Mouse (Mus musculus) CH12.LX (cell line): ENCODE measurements around the gene Mgat5. TPM values are rescaled to one million over a fixed set of nuclear protein-coding genes. Genes with fewer than 3 reads are reported as not detected.

ENCODE experiments used
- DNase-seq: peaks from one replicate; pipeline ENCODE4 v3.0.0-alpha.2; 2013; ENCODE audit errors: extremely low read depth
- H3K27ac ChIP-seq: 2 replicates; pipeline ENCODE4 v1.5.1; 2012; ENCODE audit warnings: low read depth, mild to moderate bottlenecking, control low read depth, moderate library complexity; ENCODE audit not compliant: insufficient read depth
- H3K27me3 ChIP-seq: replicated peaks from 2 replicates; pipeline ENCODE3; 2012; ENCODE audit warnings: inconsistent platforms
- H3K36me3 ChIP-seq, 2 experiments: replicated peaks in 1 of 2; 2 replicates each; pipeline versions ENCODE3 to v1.6.1; 2012; ENCODE audit warnings: inconsistent platforms in 1 of 2, low read length in 1 of 2, mild to moderate bottlenecking in 1 of 2, mixed read lengths in 1 of 2, moderate library complexity in 1 of 2; ENCODE audit not compliant: control insufficient read depth in 1 of 2, insufficient read depth in 1 of 2
- H3K4me1 ChIP-seq, 2 experiments: 2 replicates each; pipeline ENCODE4 v1.6.1; 2012; ENCODE audit warnings: inconsistent platforms in 1 of 2, moderate library complexity in 1 of 2; ENCODE audit not compliant: insufficient read depth in 2 of 2, control insufficient read depth in 1 of 2
- H3K4me2 ChIP-seq: 2 replicates; pipeline ENCODE4 v1.6.1; 2012; ENCODE audit warnings: low read depth, mild to moderate bottlenecking, control low read depth; ENCODE audit not compliant: poor library complexity, insufficient read depth, severe bottlenecking
- H3K4me3 ChIP-seq, 3 experiments: fragments of 150-350 bp in 1 of 3; sonication (generic) in 1 of 3; replicated peaks in 1 of 3; 2 replicates each; pipeline versions ENCODE3 to v1.5.1; 2011 to 2012; ENCODE audit warnings: low read depth in 2 of 3, low read length in 2 of 3, mild to moderate bottlenecking in 2 of 3, moderate library complexity in 2 of 3, control low read depth in 1 of 3, improper control_type of control experiment in 1 of 3, inconsistent platforms in 1 of 3, mixed read lengths in 1 of 3; ENCODE audit not compliant: poor library complexity in 1 of 3
- H3K79me2 ChIP-seq: replicated peaks from 2 replicates; pipeline ENCODE4 v1.6.1; 2012; ENCODE audit warnings: mild to moderate bottlenecking, moderate library complexity; ENCODE audit not compliant: control insufficient read depth, poor library complexity, insufficient read depth, severe bottlenecking; ENCODE audit errors: extremely low read depth
- H3K9ac ChIP-seq: 2 replicates; pipeline ENCODE4 v1.6.1; 2012; ENCODE audit warnings: low read depth, mild to moderate bottlenecking, control low read depth, moderate library complexity; ENCODE audit not compliant: insufficient read depth
- H3K9me3 ChIP-seq: replicated peaks from 2 replicates; pipeline ENCODE3; 2012; ENCODE audit warnings: low read length, inconsistent platforms, mixed read lengths
- BHLHE40 ChIP-seq: IDR thresholded peaks from 2 replicates; pipeline ENCODE4 v1.6.1; 2011; ENCODE audit warnings: mild to moderate bottlenecking, low read depth, low read length, improper control_type of control experiment
- CHD1 ChIP-seq: IDR thresholded peaks from 2 replicates; pipeline ENCODE4 v1.6.1; 2012; ENCODE audit warnings: low read depth, low read length, improper control_type of control experiment, inconsistent platforms
- ETS1 ChIP-seq: conservative IDR thresholded peaks from 2 replicates; pipeline ENCODE4 v1.6.1; 2012; ENCODE audit warnings: low read depth, mild to moderate bottlenecking, inconsistent platforms, low read length, improper control_type of control experiment, moderate library complexity
- HCFC1 ChIP-seq: IDR thresholded peaks from 2 replicates; pipeline ENCODE4 v1.6.1; 2012; ENCODE audit warnings: low read depth, mild to moderate bottlenecking, inconsistent platforms, low read length, improper control_type of control experiment
- MXI1 ChIP-seq: IDR thresholded peaks from 2 replicates; pipeline ENCODE4 v1.6.1; 2011; ENCODE audit warnings: mild to moderate bottlenecking, low read depth, low read length, improper control_type of control experiment
- MYC ChIP-seq: IDR thresholded peaks from 2 replicates; pipeline ENCODE4 v1.6.1; 2011; ENCODE audit warnings: low read depth, mild to moderate bottlenecking, improper control_type of control experiment, low read length
- NELFE ChIP-seq: IDR thresholded peaks from 2 replicates; pipeline ENCODE4 v1.6.1; 2011; ENCODE audit warnings: low read depth, low read length, improper control_type of control experiment
- PAX5 ChIP-seq: IDR thresholded peaks from 2 replicates; pipeline ENCODE4 v1.6.1; 2012; ENCODE audit warnings: low read length, inconsistent platforms, mixed read lengths
- POLR2A ChIP-seq: IDR thresholded peaks from 2 replicates; pipeline ENCODE4 v1.6.1; 2011; ENCODE audit warnings: low read depth, mild to moderate bottlenecking, improper control_type of control experiment, low read length
- TBP ChIP-seq: conservative IDR thresholded peaks from 2 replicates; pipeline ENCODE4 v1.6.1; 2011; ENCODE audit warnings: low read depth, low read length, improper control_type of control experiment
- TCF12 ChIP-seq: IDR thresholded peaks from 2 replicates; pipeline ENCODE4 v1.6.1; 2014; ENCODE audit warnings: low read depth, mild to moderate bottlenecking, inconsistent platforms, low read length, improper control_type of control experiment
- UBTF ChIP-seq: IDR thresholded peaks from 2 replicates; pipeline ENCODE4 v1.6.1; 2012; ENCODE audit warnings: low read depth, mild to moderate bottlenecking, inconsistent platforms, low read length, improper control_type of control experiment, moderate library complexity
- ZC3H11A ChIP-seq: IDR thresholded peaks from 2 replicates; pipeline ENCODE4 v1.6.1; 2012; ENCODE audit warnings: low read depth, mild to moderate bottlenecking, inconsistent platforms, low read length, improper control_type of control experiment
- ZKSCAN1 ChIP-seq: IDR thresholded peaks from 2 replicates; pipeline ENCODE4 v1.6.1; 2012; ENCODE audit warnings: low read depth, inconsistent platforms, low read length, improper control_type of control experiment, borderline replicate concordance
- ZNF384 ChIP-seq: IDR thresholded peaks from 2 replicates; pipeline ENCODE4 v1.6.1; 2012; ENCODE audit warnings: low read depth, low read length, improper control_type of control experiment, inconsistent platforms
- dilution Hi-C: fragments of 300-500 bp; cut with MboI; formaldehyde crosslinking; loops from 2 replicates; pipeline ENCODE4 v1.14.3; 2020; ENCODE audit warnings: low sequenced_read_pairs; ENCODE audit not compliant: extremely low pct_unique_long_range_greater_than_20kb, extremely low pct_ligation_motif_present
- in situ Hi-C: fragments of 300-500 bp; cut with MboI; formaldehyde crosslinking; loops from 3 replicates; pipeline ENCODE4 v1.14.3; 2019; ENCODE audit warnings: low sequenced_read_pairs, low pct_ligation_motif_present, low pct_unique_long_range_greater_than_20kb, mixed read lengths
- polyA plus RNA-seq: library from polyadenylated mRNA; unstranded; fragments of >175 nt; gene quantifications from 2 replicates; pipeline ENCODE4 v1.2.1, GENCODE M21; 2012; ENCODE audit warnings: low read depth; ENCODE audit not compliant: insufficient read length
- total RNA-seq, 2 experiments: library from RNA; depleted of rRNA; stranded (reverse); fragments of 300-350 nt in 1 of 2; fragments of >200 nt in 1 of 2; gene quantifications; 2 replicates each; pipeline ENCODE4 v1.2.3; 2012 to 2014

Mgat5 gene
- total and polyA plus RNA-seq, 3 experiments, result 5.9 to 8.8 (median 6.6) TPM

DNA sequence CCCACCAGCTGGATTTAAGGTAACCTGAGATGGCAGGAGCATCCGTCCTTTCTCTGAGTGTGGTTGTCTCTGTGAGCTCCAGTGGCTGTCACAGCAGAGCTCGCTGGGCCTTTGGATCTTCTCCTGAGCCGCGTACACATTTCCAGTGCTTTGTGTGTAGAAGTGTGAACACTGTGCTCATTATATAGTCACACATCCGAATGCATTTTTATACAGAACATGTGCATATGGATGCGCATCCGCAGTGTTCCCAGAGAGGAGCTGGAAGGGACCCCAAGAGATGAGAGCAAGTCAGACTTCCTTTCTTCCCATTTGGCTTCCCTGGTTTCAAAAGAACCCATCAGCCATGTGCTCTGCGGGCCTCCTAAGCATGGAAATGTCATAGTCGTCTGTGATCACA, 3.4 kb downstream of the Mgat5 start:
- in situ Hi-C loops, result loop anchor here (10.0 to 25.0 kb wide), 2 partner anchors 97 to 479 kb away; partner anchors contain the start of gene Tmem163
- H3K4me1 ChIP-seq, result peaks cover 4 to 48% of the 10 kb centered on the region in 2 experiments
- no peak for TF ChIP-seq BHLHE40
- no peak for TF ChIP-seq UBTF
- no peak for TF ChIP-seq CHD1
- no peak for TF ChIP-seq ZKSCAN1
- TF ChIP-seq TCF12, result no peak
- no peak for TF ChIP-seq PAX5
- TF ChIP-seq TBP, result no peak
- no peak for TF ChIP-seq ZNF384
- no peak for TF ChIP-seq POLR2A
- TF ChIP-seq MXI1, result no peak
- peaks cover 0 to 3% of the 10 kb centered on the region in 2 experiments for H3K36me3 ChIP-seq
- no peaks in the 10 kb centered on the region for H3K27me3 ChIP-seq
- no peak overlapping the region for H3K4me2 ChIP-seq
- no peak overlapping the region for H3K9ac ChIP-seq
- dilution Hi-C loops, result no loop called here
- H3K27ac ChIP-seq, result no peak overlapping the region
- H3K4me3 ChIP-seq, result no peak overlapping the region
- no peaks in the 10 kb centered on the region for H3K79me2 ChIP-seq
- H3K9me3 ChIP-seq, result no peaks in the 10 kb centered on the region
- DNase-seq, result no peak

DNA sequence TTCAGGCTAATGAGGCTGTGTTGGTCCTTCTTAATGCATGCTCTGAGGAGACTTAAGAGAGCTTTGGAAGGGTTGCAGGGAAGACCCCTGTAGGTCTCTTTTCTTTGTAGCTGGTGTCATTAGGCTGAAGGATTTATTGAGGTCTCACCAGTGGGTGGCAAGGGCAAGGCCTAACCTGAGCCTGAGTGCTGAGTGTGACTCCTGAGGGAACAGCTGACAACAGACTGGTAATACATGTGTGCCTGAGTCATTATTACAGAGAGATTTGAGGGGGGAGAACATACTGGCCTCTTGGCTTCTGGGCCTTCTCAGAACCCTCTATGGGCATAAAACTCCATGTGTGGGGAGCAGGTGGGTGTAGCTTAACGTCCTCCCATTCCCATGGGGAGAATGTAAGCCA, 8.0 kb downstream of the Mgat5 start:
- no peak overlapping the region for H3K4me2 ChIP-seq
- no peak for TF ChIP-seq ETS1
- H3K9me3 ChIP-seq, result no peaks in the 10 kb centered on the region
- no peaks in the 10 kb centered on the region for H3K27me3 ChIP-seq
- H3K79me2 ChIP-seq, result 0 out of 2 replicates have a peak, but pooled peaks cover 2% of the 10 kb centered on the region
- H3K4me3 ChIP-seq, result no peak overlapping the region
- dilution Hi-C loops, result no loop called here
- in situ Hi-C loops, result loop anchor here (25.0 kb wide), 1 partner anchor 474 kb away; the partner anchor contains the start of gene Tmem163
- H3K9ac ChIP-seq, result no peak overlapping the region
- no peak overlapping the region for H3K27ac ChIP-seq
- peaks cover 0 to 10% of the 10 kb centered on the region in 2 experiments for H3K36me3 ChIP-seq
- peaks cover 4 to 63% of the 10 kb centered on the region in 2 experiments for H3K4me1 ChIP-seq
- no peak for DNase-seq

DNA sequence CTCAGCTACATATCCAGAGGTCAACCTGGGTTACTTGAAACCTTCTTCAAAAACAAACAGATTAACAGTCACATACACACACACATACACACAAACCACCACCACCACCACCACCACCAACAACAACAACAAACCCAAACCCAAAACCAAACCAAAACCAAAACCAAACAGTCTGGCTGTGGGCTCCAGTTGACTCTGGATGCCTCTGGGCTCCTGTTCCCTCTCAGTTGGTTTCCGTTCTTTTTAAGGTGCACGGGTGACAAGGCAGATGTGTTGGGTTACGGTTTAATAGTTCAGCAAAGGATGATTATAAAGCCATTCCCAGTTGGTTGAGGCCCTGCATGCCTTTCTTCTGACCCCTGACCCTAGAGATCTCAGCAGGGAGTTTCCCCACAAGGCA, 8.6 kb downstream of the Mgat5 start:
- H3K27me3 ChIP-seq, result no peaks in the 10 kb centered on the region
- in situ Hi-C loops (loop anchor here (25.0 kb wide), 1 partner anchor 474 kb away; the partner anchor contains the start of gene Tmem163), dilution Hi-C loops (no loop called here)
- H3K4me3 ChIP-seq, result no peak overlapping the region
- TF ChIP-seq NELFE, result no peak
- TF ChIP-seq ZC3H11A, result no peak
- no peak for TF ChIP-seq HCFC1
- TF ChIP-seq MYC, result no peak
- H3K27ac ChIP-seq, result no peak overlapping the region
- H3K9me3 ChIP-seq, result no peaks in the 10 kb centered on the region
- peaks cover 6 to 63% of the 10 kb centered on the region in 2 experiments for H3K4me1 ChIP-seq
- no peak overlapping the region for H3K4me2 ChIP-seq
- H3K9ac ChIP-seq, result no peak overlapping the region
- peaks cover 0 to 11% of the 10 kb centered on the region in 2 experiments for H3K36me3 ChIP-seq
- H3K79me2 ChIP-seq, result 0 out of 2 replicates have a peak, but pooled peaks cover 2% of the 10 kb centered on the region
- DNase-seq, result no peak
